Mouse (Mus musculus) frontal cortex, adult (tissue): ENCODE measurements around the gene Gm45261.

Experiments
- ATAC-seq: cut with Nextera tagmentation; 2 replicates; pipeline ENCODE4 v1.9.2; 2017; ENCODE audit warnings: mild to moderate bottlenecking, moderate library complexity, mixed read lengths; ENCODE audit not compliant: low TSS enrichment

Gm45261 gene

GRCm38 (mm10) chr1:80410229-80410973 lies 50.8 kb downstream of the Gm45261 start:
- ATAC-seq = no peak

- no peak for ATAC-seq
Measured at GRCm38 (mm10) chr1:80409467-80410105, 51.7 kb downstream of the Gm45261 start.

- ATAC-seq = peak; percentile 81
Measured at GRCm38 (mm10) chr1:80408586-80408985, 52.7 kb downstream of the Gm45261 start.

- no peak for ATAC-seq
Measured at GRCm38 (mm10) chr1:80404196-80404595, 57.1 kb downstream of the Gm45261 start.

- no peak for ATAC-seq
Measured at GRCm38 (mm10) chr1:80403366-80403893, 57.8 kb downstream of the Gm45261 start.

- no peak for ATAC-seq
Measured at GRCm38 (mm10) chr1:80401961-80402360, 59.3 kb downstream of the Gm45261 start.
